Mouse (Mus musculus): ENCODE measurements at regions not wholly inside any gene's neighbourhood (a gene's known extent, or its start where the extent isn't known, plus 50 kb on each side); places are given as distances from the start of the nearest gene placed in this dataset.
A peak's percentile ranks its signal among the peaks of the same experiment; 100 is the strongest.
"Not testable (repeated sequence)": the region's sequence is repeated elsewhere in the genome, so short reads cannot be mapped to it uniquely, and the experiment has no call there.

DNA sequence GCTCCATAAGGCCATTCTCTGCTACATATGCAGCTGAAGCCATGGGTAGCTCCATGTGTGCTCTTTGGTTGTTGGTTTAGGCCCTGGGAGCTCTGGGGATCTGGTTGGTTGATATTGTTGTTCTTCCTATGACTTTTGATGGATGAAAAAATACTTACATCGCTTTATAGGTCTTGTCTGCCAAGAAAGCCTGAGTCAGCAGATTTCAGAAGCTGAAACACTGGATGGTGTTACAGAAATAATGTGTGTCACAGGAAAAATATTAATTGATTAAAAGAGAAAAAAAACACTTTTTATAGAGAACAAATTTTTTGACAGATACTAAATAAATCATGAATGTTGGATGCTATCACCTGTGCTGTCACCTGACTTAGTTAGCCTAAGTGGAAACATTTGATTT lies 52.4 kb upstream of the Plxna2 start:
- no peak for DNase-seq (ENCODE audit: inconsistent age in 2 of 2, low spot score in 1 of 2)

DNA sequence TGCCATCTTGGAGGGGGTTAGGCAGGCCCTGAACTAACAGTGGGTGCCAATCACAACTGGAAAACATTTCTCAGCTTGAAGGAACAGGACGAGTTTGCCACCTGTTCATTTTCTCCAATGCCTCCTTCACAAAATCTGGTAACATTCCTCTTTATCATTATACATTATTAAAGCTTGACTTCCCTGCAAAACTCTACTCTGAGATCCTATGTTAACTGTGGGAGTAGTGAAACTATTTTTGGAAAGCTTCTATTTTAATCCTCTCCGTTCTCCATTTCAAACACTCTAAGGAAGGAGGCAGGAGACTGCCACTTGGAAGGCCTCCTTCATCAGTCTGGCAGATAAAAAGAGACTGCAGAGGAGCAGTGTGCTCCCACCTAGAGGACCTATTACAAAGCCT lies 54.1 kb upstream of the Plxna2 start:
- DNase-seq (ENCODE audit: inconsistent age in 2 of 2, low spot score in 1 of 2): no peak

DNA sequence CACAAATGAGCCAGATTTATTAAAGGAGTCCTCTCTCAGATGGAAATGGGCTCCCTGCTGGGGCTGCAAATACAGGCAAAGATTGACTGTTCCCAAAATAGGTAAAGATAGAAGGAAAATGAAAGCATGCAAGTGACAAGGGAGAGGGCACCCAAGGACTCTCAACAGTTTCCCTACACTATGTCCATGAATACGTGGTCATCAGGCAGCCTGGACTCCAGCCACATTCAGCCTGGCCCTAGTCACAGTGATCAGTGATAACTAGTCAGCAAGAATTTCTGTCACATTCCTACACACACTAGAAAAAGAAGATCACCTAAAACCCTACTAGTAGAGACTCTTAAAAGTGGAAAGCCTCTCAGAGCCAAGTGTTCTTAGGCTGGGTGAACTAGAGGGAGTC lies 56.9 kb upstream of the Plxna2 start:
- peak in 1 of 2 experiments; percentile 25 for DNase-seq (ENCODE audit: inconsistent age in 2 of 2, low spot score in 1 of 2)

DNA sequence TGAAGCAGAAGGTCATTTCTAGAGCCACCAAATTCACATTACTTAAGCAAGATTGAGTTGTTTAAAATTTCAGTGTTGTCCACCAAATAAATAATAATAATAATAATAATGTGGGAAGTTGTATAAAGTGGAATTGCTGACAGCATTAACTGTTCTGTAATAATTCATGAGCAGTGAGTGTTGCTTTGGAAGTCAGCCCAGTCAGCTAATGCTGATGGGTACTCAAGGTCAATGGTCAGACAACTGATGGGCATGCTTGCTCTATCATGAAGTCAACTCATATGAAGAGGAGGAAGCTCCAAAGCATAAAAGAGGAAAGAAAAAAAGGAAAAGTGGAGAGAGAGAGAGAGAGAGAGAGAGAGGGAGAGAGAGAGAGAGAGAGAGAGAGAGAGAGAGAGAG lies 69.4 kb upstream of the Plxna2 start:
- DNase-seq (ENCODE audit: inconsistent age in 2 of 2, low spot score in 1 of 2): peak; percentile 13 to 66

DNA sequence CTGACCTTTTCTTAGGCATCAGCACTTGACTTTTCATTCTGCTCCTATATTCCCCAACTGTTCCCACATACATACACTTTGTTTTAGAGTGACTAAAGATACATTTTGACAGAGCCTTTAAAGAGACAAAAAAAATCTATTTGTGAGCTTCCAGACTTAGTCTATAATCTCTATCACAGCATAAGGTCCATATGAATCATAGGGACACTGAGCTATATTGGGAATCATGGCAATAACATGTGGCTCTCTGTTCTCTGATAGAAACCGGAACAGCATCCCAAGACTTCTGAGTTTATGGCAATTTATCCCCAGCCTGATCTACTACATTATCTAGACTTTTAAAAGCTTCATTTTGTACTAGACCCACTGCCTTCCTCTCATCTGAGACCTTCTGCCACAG lies 69.8 kb upstream of the Plxna2 start:
- DNase-seq (ENCODE audit: inconsistent age in 2 of 2, low spot score in 1 of 2): no peak

DNA sequence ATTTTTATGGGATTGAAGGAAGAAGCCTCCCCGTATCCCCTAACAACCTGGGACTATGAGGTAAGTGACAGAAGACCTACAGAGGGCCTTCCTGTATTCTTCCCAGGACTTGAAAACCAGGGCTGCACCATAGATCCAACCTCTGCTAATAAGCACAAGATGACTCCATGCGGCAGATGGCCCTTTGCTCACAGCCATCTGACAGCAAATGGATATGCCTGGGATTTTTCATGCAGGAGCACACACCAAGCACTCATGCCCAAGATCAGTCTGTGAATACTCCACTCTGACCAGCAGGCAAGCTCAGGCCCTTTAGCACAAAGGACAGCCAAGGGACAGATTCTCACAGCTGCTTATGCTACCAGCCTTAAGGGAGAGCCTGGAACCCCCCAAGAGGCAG lies 77.1 kb upstream of the Plxna2 start:
- DNase-seq (ENCODE audit: inconsistent age in 2 of 2, low spot score in 1 of 2): no peak

DNA sequence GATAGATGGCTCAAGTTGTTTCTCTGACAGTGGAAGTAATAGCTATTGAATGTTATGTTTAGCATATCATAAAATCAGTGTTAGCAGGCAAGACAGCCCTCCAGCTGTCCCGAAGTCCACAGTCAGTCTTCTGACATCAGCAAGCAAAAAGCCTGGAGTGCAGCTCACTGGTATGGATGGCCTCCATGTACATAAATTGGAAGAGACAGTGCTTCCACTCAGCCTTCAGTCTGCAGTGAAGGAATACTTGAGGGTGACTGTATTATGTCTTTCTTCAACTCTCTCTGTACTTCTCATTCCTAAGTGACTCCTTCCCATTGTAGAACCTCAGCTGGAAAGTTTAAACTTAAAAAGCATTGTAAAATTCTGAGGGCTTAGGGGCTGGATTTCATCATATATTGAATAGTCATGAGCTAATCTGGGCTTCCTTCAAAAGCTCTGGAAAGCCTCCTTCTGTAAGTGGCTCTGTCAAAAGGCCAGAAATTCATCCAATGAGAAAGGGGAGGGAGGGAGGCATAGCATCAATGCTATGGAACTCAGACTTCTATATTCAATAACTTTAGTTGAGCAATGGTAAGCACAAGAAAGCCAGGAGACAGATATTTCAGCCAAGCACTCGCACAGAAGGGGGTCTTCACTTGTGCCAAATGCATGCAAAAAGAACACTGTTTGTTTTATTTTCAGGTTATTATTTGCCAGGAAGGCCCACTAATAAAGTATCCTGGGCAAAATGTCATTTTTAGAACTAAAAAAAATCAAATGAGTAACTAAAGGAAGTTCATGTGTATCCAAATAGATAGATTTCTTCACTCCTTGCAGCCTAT lies 90.5 kb upstream of the Plxna2 start:
- DNase-seq (ENCODE audit: inconsistent age in 2 of 2, low spot score in 1 of 2): no peak

DNA sequence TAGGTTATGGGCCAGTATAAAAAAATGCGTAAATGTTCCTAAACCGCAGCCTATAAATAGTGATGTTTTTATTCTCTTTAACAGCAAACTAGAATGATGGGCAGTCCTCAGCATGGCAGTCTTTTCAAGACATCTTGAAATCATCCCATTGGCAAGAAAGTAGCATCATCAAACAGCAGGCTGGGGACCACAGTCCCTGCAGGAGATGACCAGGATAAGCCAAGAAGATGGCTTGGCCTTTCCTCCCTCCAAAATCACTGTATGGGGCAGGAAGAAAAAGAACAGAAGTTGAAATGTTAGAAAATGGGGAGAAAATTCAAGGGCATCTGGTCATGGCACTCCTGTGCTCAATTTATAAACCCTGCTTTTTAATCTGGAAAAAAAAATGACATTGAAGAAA lies 93.0 kb upstream of the Plxna2 start:
- DNase-seq (ENCODE audit: inconsistent age in 2 of 2, low spot score in 1 of 2): no peak

DNA sequence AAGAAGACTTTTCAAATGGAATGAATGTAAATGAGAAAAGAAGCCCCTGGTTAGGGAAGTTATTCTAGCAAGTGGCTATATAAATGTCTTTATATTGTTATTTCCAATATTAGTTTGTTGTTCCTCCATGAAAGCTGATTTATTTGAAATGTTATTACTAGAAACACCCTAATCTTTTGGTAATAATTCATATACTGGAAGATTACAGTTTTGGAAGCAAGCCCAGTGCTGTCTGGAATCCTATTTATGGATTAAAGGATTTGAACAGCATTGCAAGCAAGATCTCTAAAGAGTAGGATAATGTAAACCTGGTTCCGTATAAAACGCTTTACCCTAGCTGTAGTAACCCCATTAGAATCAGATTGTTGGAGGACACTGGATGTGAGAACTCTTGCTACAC lies 96.8 kb upstream of the Plxna2 start:
- DNase-seq (ENCODE audit: inconsistent age in 2 of 2, low spot score in 1 of 2): peak in 1 of 2 experiments; percentile 36

DNA sequence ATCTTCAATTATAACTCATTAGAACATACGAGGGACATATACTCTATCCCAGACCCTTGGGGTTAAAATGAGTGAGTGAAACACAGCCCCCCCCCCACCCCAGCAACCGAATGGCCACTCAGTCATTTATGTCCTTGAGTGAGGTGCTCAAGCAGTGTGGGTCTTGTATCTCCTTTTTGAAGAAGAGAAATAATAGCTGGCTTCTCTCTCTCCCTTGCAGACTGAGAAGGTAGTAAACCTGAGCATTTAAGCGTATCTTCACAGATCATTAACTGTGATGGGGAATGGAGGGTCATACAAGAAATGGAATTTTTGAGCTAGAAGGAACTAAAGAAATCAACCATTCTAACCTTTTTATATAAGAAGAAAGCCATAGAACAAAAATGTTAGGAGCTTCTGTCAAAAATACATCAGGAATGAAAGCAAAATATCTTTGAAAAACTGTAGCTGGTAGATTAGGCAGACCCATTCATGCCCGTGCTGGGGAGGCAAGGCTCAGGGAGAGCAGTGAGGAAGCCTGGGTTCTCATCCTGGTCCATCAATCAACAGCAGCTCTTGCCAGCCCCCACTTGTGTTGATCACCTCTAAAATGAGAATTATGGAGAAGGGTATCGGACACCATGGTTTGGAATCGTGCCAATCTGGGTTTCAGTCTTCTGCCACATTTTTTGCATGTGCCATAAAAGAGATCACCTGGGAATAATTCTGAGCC lies 98.4 kb upstream of the Plxna2 start:
- no peak for DNase-seq (ENCODE audit: inconsistent age in 2 of 2, low spot score in 1 of 2)

DNA sequence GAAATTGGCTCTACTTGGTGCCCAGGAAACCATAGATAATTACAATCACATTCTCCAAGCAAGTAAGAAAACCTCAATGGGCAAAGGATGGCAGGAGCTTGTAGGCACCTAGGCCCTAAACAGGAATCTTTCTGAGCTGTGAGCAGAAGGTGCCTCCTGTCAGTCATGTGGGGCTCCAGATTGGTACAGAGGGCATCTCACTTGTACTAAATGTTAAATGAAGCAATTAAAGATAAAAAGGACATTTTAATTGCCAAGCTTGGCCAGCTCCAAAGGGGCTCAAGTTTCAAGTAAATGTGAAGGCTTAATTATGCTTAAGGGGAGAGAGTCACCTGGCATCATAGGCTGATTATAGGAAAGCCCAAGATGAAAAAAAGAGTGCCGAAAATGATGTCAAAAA lies 101.9 kb upstream of the Plxna2 start:
- no peak for DNase-seq (ENCODE audit: inconsistent age in 2 of 2, low spot score in 1 of 2)

DNA sequence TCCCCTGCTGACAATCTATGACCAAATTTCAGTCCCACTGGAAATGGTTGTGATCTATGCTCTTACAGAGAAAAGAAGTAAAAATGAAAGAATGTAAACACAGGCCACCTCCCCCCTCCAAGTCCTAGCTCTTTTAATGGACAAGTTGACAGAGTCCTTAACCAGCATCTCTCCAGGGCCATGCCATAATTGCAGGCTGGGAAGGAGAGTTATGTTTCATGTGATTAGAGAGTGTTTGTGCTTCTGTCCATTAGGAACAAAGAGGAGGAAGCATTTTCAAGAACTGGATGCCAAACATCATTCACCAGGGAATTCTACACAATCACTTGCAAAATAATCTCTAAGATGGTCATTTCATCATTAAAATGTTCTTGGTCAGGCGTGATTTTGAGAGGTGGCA lies 109.7 kb upstream of the Plxna2 start:
- no peak for DNase-seq (ENCODE audit: inconsistent age in 2 of 2, low spot score in 1 of 2)

DNA sequence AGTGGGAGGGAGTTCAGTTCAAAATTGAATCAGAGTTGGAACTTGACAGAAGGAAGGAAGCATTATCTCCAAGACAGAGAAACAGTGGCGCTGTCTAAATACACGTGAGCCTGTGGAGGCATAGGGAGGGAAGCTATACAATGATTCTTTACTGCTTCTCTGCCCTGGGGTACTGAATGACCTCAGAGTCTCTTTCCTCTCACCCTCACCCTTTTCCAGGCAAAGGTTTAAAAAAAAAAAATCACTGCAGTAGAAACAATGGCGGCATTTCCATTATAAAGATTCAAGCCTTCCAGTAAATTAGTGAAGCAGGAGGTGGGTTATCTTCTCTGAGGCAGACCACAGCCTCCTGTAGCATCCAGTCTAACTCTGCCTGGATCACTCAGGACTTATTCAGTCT lies 112.2 kb upstream of the Plxna2 start:
- no peak for DNase-seq (ENCODE audit: inconsistent age in 2 of 2, low spot score in 1 of 2)

DNA sequence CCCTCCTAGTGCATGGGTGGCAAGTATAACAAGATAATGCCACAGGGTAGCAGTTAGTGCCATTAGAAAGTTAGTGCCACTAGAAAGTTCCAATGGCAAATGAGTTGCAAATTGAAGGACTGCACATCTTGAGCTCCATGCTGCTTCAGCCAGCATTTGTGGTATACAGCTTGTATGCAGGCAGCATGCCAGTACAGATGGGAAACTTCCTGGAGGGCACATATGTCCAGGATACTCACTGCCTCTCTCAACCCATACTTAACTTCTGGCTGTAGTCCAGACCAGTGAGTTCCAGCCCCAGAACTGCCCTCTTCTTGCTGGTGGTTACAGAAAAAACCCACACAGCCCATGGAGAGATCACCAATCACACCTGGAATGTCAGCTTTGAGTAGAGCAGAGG lies 113.8 kb upstream of the Plxna2 start:
- DNase-seq (ENCODE audit: inconsistent age in 2 of 2, low spot score in 1 of 2): no peak

DNA sequence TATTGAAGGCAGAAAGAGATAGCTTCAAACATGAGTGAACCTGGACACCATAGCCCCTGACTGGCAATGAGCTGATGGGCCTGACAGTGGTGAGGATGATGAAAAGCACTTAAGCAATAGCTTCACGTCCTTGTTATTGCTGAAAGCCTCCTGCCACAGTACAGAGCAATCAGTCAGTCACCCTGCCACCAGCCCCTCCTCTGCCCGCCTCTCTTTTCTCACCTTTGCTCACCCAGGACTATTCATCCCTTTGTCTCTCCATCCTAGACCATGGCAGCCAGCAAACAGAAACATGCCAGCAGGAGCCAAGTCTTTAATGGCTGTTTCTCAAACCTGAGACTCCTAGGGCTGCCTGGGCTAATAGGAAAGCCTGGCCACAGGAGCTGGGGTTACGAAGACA lies 114.5 kb upstream of the Plxna2 start:
- no peak for DNase-seq (ENCODE audit: inconsistent age in 2 of 2, low spot score in 1 of 2)

DNA sequence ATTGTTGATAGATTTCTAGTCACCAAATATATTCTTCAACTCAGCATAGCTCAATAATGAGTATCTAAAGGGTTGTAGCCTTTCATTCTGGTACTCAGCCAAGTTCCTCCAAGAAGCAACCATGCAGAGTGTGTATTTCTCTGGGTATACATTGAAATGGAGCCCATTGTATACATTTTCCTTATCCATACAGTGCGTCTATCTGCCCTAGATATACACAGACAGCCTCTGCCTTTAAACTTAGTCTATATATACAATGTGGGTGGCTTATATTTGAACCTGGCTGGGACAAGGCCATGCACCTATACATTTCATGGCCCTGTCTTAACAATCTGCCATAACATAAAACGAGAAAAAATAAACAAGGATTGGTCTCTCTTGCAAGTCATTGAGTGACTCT lies 121.6 kb upstream of the Plxna2 start:
- DNase-seq (ENCODE audit: inconsistent age in 2 of 2, low spot score in 1 of 2): no peak

DNA sequence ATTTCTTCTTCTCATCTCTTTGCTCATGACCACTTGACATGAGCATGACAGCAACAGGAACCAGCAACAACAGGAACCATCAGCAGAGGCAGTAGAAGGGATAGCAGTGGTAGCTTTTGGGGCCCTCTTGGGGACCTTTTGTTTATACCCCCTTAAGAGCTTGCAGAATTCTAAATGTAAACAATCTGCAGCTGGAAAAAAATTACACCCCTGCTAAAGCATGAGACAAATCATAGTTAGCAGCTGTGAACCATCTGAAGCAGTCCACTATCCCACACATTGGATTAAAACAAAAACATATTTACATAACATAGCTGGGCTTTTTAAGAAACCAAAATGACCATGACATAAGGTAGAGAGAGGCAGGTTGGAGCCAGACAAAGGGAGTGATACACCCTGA lies 126.9 kb upstream of the Plxna2 start:
- no peak for DNase-seq (ENCODE audit: inconsistent age in 2 of 2, low spot score in 1 of 2)

DNA sequence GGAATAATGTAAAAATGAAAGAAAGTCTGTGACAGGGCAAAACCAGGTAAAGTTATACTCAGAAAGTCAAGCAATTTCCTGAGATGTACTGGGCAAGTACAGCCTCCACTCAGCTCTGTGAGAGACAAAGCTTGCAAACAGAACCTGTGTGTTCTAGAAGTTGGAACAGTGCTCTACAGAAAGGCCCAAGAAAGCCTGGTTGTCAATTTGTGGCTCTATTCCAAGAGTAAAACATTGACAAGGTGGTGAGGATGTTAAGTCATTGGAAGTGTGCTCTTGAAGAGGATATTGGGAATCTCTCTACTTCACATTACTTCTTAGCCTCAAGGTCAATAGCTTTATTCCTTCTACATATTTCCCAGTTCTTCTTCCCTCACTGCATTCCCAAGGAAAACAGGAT lies 129.9 kb upstream of the Plxna2 start:
- no peak for DNase-seq (ENCODE audit: inconsistent age in 2 of 2, low spot score in 1 of 2)

DNA sequence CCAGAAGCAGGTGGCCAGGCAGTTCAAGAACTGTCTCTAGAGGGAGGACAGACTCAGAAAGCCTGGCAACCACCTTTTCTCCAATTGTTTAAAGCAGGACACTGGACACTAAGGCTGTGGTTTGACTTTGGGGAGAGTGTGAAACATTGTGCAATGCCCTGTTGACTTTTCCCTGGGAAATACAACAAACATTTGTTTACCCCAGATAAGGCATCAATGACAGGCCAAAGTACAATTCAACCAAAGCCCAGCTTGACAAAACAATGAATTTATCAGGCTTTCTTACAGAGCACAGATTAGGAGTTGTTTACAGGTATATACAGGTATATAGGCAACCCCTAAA lies 135.3 kb upstream of the Plxna2 start:
- no peak for DNase-seq (ENCODE audit: inconsistent age in 2 of 2, low spot score in 1 of 2)

DNA sequence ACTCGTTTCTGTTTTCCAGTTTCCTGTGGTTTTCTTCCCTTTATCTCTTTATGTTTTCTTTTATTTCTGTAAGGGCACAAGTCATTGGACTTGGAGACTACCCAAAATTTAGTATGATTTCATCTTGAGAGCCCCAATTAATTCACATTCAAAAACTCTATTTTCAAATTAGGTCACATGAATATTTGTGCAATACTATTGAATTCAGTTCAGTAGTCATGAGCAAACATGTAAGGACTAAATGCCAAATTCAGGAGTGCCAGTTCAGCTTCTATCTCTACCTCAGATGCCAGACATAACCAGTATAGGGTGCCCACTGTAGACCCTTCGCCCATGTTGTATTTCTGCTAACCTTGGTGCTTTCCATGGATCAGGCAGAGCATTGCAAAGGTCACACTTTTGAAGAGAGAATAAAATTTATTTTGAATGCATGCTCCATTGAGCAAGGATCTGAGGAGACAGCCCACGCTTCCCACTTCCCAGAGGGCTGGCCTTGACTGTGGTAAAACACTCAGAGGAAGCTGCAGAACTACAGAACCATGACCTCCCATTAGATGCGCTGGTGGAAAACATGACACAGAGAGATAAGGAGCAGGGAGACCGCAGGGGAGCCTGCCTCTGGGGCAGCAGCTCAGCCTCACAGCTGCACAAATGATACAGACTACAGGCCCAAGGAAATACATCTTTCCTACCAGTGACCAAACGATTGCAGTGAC lies 135.9 kb upstream of the Plxna2 start:
- peak; percentile 70 to 88 for DNase-seq (ENCODE audit: inconsistent age in 2 of 2, low spot score in 1 of 2)

DNA sequence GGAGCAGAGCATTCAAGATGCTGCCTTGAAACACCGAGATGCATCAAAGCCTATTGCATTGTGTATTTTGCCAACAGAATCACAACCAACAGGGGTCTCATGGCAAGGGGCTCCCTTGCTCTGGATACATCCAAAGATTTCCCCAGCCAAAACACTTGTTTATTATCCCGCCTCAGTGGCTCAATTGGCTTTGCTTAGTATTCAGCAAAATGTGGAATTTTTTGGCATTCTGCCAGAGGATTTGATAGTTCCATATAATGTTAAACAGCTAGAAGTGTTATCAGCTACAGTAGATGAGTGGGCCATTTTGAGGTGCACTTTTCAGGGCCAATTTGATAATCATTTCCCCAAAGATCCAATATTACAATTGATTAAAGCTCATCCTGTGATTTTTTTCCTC lies 146.7 kb upstream of the Plxna2 start:
- DNase-seq (ENCODE audit: inconsistent age in 2 of 2, low spot score in 1 of 2): not testable (repeated sequence)

DNA sequence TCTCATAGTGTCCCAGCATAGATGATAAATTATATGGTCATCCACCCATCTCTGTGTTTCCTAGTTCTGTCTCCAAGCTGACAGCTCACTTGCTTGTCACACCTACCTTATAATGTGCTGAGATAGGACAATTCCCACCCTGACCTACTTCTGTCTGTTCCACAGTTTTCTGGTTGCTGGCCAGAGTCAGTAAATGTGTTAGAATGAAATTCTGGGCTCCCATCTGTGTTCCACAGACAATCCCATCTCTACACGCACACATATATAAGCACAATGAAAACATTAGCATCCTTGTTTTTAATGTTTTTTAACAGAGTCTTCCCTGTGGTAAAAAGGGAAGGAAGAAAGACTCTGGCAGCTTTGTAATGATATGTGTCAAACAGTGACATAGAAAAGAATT lies 165.5 kb upstream of the Plxna2 start:
- DNase-seq (ENCODE audit: inconsistent age in 2 of 2, low spot score in 1 of 2): no peak
